Mouse (Mus musculus) erythroblast, embryonic 14.5 days (primary cell): ENCODE measurements around the gene Ston1. TPM values are rescaled to one million over a fixed set of nuclear protein-coding genes. Genes with fewer than 3 reads are reported as not detected.

Experiments used
- H3K27me3 ChIP-seq: 2 replicates; pipeline ENCODE4 v1.6.1; 2012; ENCODE audit warnings: inconsistent platforms; ENCODE audit not compliant: control insufficient read depth
- H3K36me3 ChIP-seq: 2 replicates; pipeline ENCODE4 v1.6.1; 2012; ENCODE audit warnings: mild to moderate bottlenecking, inconsistent platforms; ENCODE audit not compliant: control insufficient read depth
- H3K4me1 ChIP-seq: 2 replicates; pipeline ENCODE4 v1.6.1; 2012; ENCODE audit warnings: inconsistent platforms; ENCODE audit not compliant: control insufficient read depth
- H3K4me3 ChIP-seq: replicated peaks from 2 replicates; pipeline ENCODE3; 2012; ENCODE audit warnings: moderate library complexity, mild to moderate bottlenecking, inconsistent platforms
- H3K9me3 ChIP-seq: 2 replicates; pipeline ENCODE4 v1.6.1; 2012; ENCODE audit warnings: low read length, inconsistent platforms, mixed read lengths; ENCODE audit not compliant: control insufficient read depth
- GATA1 ChIP-seq: IDR thresholded peaks from 2 replicates; pipeline ENCODE4 v1.6.1; 2012; ENCODE audit warnings: low read length, inconsistent platforms, mixed read lengths
- TAL1 ChIP-seq: IDR thresholded peaks from 3 replicates; pipeline ENCODE4 v1.6.1; 2012; ENCODE audit warnings: low read length, inconsistent platforms, mixed read lengths
- polyA plus RNA-seq: library from polyadenylated mRNA; stranded (reverse); fragments of >175 nt; gene quantifications from 2 replicates; pipeline ENCODE4 v1.2.3, GENCODE M21; 2012

Gene Ston1
- polyA plus RNA-seq, 1 experiment = not detected

DNA sequence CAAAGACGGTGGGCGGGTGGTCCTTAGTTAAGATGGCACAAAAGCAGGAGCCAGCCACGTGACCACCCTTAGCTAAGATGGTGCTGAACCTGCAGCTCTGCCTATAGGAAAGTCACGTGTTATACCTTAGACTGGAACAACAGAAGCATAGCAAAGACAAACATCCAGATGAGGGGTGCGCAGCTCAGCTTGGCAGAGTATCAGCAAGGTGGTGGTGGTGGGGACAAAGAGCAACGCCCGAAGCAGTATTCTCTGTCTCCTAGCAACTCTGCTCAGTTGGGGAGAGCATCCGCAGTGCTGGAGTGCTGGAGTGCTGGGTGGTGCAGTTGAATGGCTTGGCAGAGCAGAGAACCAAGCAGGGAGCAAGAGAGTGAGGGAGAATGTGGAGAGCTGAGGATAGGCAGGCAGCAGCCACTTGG is 108.8 kb downstream of the Ston1 start:
- TF ChIP-seq GATA1 (no peak), TAL1 (no peak)
- Histone ChIP-seq H3K4me3 (no peak overlapping the region), H3K9me3 (no peaks in the 10 kb centered on the region), H3K27me3 (no peaks in the 10 kb centered on the region), H3K36me3 (no peaks in the 10 kb centered on the region), H3K4me1 (no peaks in the 10 kb centered on the region)

Other genes starting within 250 kb of the Ston1 start
- gene Foxn2, start 157.0 kb upstream of the Ston1 start, polyA plus RNA-seq = 0.42 and 0.50 TPM in 2 replicates
- gene Ppp1r21, start 67.6 kb upstream of the Ston1 start, polyA plus RNA-seq = 0.12 and 0.13 TPM in 2 replicates
- not detected in 2 replicates for gene Gtf2a1l, start 71.0 kb downstream of the Ston1 start, polyA plus RNA-seq
- gene Lhcgr, start 194.3 kb downstream of the Ston1 start, polyA plus RNA-seq = 0.01 TPM in 1 of 2 replicates, not detected in the other